Mouse (Mus musculus) C2C12 (cell line): ENCODE measurements around the gene Ccdc33.

Source experiments
- CEBPB ChIP-seq: IDR thresholded peaks from one replicate; pipeline ENCODE4 v1.6.1; 2011; ENCODE audit warnings: low read depth, mild to moderate bottlenecking, control low read depth, moderate library complexity
- CTCF ChIP-seq: IDR thresholded peaks from one replicate; pipeline ENCODE4 v1.5.1; 2011; ENCODE audit not compliant: control insufficient read depth, insufficient read depth, insufficient read length
- FOSL1 ChIP-seq: IDR thresholded peaks from one replicate; pipeline ENCODE4 v1.8.0; 2011; ENCODE audit warnings: mild to moderate bottlenecking, low read length; ENCODE audit not compliant: poor library complexity, insufficient read depth, severe bottlenecking
- MAX ChIP-seq: IDR thresholded peaks from one replicate; pipeline ENCODE4 v1.6.1; 2011; ENCODE audit warnings: mild to moderate bottlenecking, control low read depth
- MYOD1 ChIP-seq: IDR thresholded peaks from one replicate; pipeline ENCODE4 v1.6.1; 2011; ENCODE audit warnings: low read depth; ENCODE audit not compliant: control insufficient read depth, insufficient read length
- MYOG ChIP-seq: IDR thresholded peaks from one replicate; pipeline ENCODE4 v1.6.1; 2011; ENCODE audit not compliant: control insufficient read depth, insufficient read length; ENCODE audit errors: extremely low read depth
- USF1 ChIP-seq: IDR thresholded peaks from one replicate; pipeline ENCODE4 v1.6.1; 2011; ENCODE audit warnings: low read depth, mild to moderate bottlenecking, control low read depth, moderate library complexity

DNA sequence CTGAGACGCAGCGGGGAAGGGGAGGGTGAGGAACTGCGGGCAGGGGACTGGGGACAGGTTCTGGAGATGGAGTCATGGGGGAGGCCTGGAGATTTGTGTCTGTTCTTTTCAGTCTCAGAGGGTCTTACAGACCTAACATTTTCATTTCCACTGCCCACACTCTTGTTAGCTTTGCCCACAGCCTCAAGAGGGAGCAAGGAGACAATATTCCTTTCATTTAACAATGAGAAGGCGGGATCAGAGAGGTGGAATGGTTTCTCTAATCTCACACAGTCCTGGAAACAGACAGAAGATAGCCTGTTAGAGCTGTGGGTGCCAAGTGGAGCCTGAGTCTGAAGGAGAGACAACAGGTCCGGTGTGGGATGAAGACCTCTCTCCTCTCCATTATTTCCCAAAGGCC, 66.7 kb downstream of the Ccdc33 start:
- TF ChIP-seq CTCF: no peak
- no peak for TF ChIP-seq USF1
- TF ChIP-seq CEBPB: no peak
- no peak for TF ChIP-seq MAX
- TF ChIP-seq MYOG: no peak
- TF ChIP-seq FOSL1: no peak
- no peak for TF ChIP-seq MYOD1
